Mouse (Mus musculus) CH12.LX (cell line): ENCODE measurements around the gene Spdef. TPM values are rescaled to one million over a fixed set of nuclear protein-coding genes. Genes with fewer than 3 reads are reported as not detected.

Experiments
- DNase-seq: peaks from one replicate; pipeline ENCODE4 v3.0.0-alpha.2; 2013; ENCODE audit errors: extremely low read depth
- H3K27ac ChIP-seq: 2 replicates; pipeline ENCODE4 v1.5.1; 2012; ENCODE audit warnings: low read depth, mild to moderate bottlenecking, control low read depth, moderate library complexity; ENCODE audit not compliant: insufficient read depth
- H3K27me3 ChIP-seq: replicated peaks from 2 replicates; pipeline ENCODE3; 2012; ENCODE audit warnings: inconsistent platforms
- H3K36me3 ChIP-seq, 2 experiments: replicated peaks in 1 of 2; 2 replicates each; pipeline versions ENCODE3 to v1.6.1; 2012; ENCODE audit warnings: inconsistent platforms in 1 of 2, low read length in 1 of 2, mild to moderate bottlenecking in 1 of 2, mixed read lengths in 1 of 2, moderate library complexity in 1 of 2; ENCODE audit not compliant: control insufficient read depth in 1 of 2, insufficient read depth in 1 of 2
- H3K4me1 ChIP-seq, 2 experiments: 2 replicates each; pipeline ENCODE4 v1.6.1; 2012; ENCODE audit warnings: inconsistent platforms in 1 of 2, moderate library complexity in 1 of 2; ENCODE audit not compliant: insufficient read depth in 2 of 2, control insufficient read depth in 1 of 2
- H3K4me2 ChIP-seq: 2 replicates; pipeline ENCODE4 v1.6.1; 2012; ENCODE audit warnings: low read depth, mild to moderate bottlenecking, control low read depth; ENCODE audit not compliant: poor library complexity, insufficient read depth, severe bottlenecking
- H3K4me3 ChIP-seq, 3 experiments: fragments of 150-350 bp in 1 of 3; sonication (generic) in 1 of 3; replicated peaks in 1 of 3; 2 replicates each; pipeline versions ENCODE3 to v1.5.1; 2011 to 2012; ENCODE audit warnings: low read depth in 2 of 3, low read length in 2 of 3, mild to moderate bottlenecking in 2 of 3, moderate library complexity in 2 of 3, control low read depth in 1 of 3, improper control_type of control experiment in 1 of 3, inconsistent platforms in 1 of 3, mixed read lengths in 1 of 3; ENCODE audit not compliant: poor library complexity in 1 of 3
- H3K79me2 ChIP-seq: replicated peaks from 2 replicates; pipeline ENCODE4 v1.6.1; 2012; ENCODE audit warnings: mild to moderate bottlenecking, moderate library complexity; ENCODE audit not compliant: control insufficient read depth, poor library complexity, insufficient read depth, severe bottlenecking; ENCODE audit errors: extremely low read depth
- H3K9ac ChIP-seq: 2 replicates; pipeline ENCODE4 v1.6.1; 2012; ENCODE audit warnings: low read depth, mild to moderate bottlenecking, control low read depth, moderate library complexity; ENCODE audit not compliant: insufficient read depth
- H3K9me3 ChIP-seq: replicated peaks from 2 replicates; pipeline ENCODE3; 2012; ENCODE audit warnings: low read length, inconsistent platforms, mixed read lengths
- BHLHE40 ChIP-seq: IDR thresholded peaks from 2 replicates; pipeline ENCODE4 v1.6.1; 2011; ENCODE audit warnings: mild to moderate bottlenecking, low read depth, low read length, improper control_type of control experiment
- CHD2 ChIP-seq: IDR thresholded peaks from 2 replicates; pipeline ENCODE4 v1.6.1; 2011; ENCODE audit warnings: low read length, improper control_type of control experiment
- GABPA ChIP-seq: IDR thresholded peaks from 2 replicates; pipeline ENCODE4 v1.6.1; 2012; ENCODE audit warnings: low read depth, low read length, improper control_type of control experiment, inconsistent platforms; ENCODE audit not compliant: insufficient replicate concordance
- IRF4 ChIP-seq: IDR thresholded peaks from 2 replicates; pipeline ENCODE4 v1.6.1; 2014; ENCODE audit warnings: low read depth, mild to moderate bottlenecking, inconsistent platforms, low read length, improper control_type of control experiment
- MAZ ChIP-seq: IDR thresholded peaks from 2 replicates; pipeline ENCODE4 v1.6.1; 2012; ENCODE audit warnings: low read depth, mild to moderate bottlenecking, inconsistent platforms, low read length, improper control_type of control experiment, moderate library complexity
- MEF2A ChIP-seq: IDR thresholded peaks from 2 replicates; pipeline ENCODE4 v1.6.1; 2014; ENCODE audit warnings: low read depth, mild to moderate bottlenecking, inconsistent platforms, low read length, improper control_type of control experiment, borderline replicate concordance
- NELFE ChIP-seq: IDR thresholded peaks from 2 replicates; pipeline ENCODE4 v1.6.1; 2011; ENCODE audit warnings: low read depth, low read length, improper control_type of control experiment
- NRF1 ChIP-seq: IDR thresholded peaks from 2 replicates; pipeline ENCODE4 v1.6.1; 2014; ENCODE audit warnings: low read depth, mild to moderate bottlenecking, inconsistent platforms, low read length, improper control_type of control experiment, moderate library complexity
- POLR2A ChIP-seq: IDR thresholded peaks from 2 replicates; pipeline ENCODE4 v1.6.1; 2011; ENCODE audit warnings: low read depth, mild to moderate bottlenecking, improper control_type of control experiment, low read length
- POLR2AphosphoS2 ChIP-seq: IDR thresholded peaks from 2 replicates; pipeline ENCODE4 v1.6.1; 2011; ENCODE audit warnings: low read depth, low read length, improper control_type of control experiment
- RAD21 ChIP-seq: IDR thresholded peaks from 2 replicates; pipeline ENCODE4 v1.6.1; 2011; ENCODE audit warnings: low read depth, mild to moderate bottlenecking, low read length, improper control_type of control experiment, moderate library complexity
- SIN3A ChIP-seq: IDR thresholded peaks from 2 replicates; pipeline ENCODE4 v1.6.1; 2012; ENCODE audit warnings: low read length, improper control_type of control experiment, inconsistent platforms
- SMC3 ChIP-seq: IDR thresholded peaks from 2 replicates; pipeline ENCODE4 v1.6.1; 2011; ENCODE audit warnings: low read depth, low read length, improper control_type of control experiment
- UBTF ChIP-seq: IDR thresholded peaks from 2 replicates; pipeline ENCODE4 v1.6.1; 2012; ENCODE audit warnings: low read depth, mild to moderate bottlenecking, inconsistent platforms, low read length, improper control_type of control experiment, moderate library complexity
- USF2 ChIP-seq: conservative IDR thresholded peaks from 2 replicates; pipeline ENCODE4 v1.6.1; 2011; ENCODE audit warnings: low read depth, low read length, improper control_type of control experiment
- ZC3H11A ChIP-seq: IDR thresholded peaks from 2 replicates; pipeline ENCODE4 v1.6.1; 2012; ENCODE audit warnings: low read depth, mild to moderate bottlenecking, inconsistent platforms, low read length, improper control_type of control experiment
- dilution Hi-C: fragments of 300-500 bp; cut with MboI; formaldehyde crosslinking; loops from 2 replicates; pipeline ENCODE4 v1.14.3; 2020; ENCODE audit warnings: low sequenced_read_pairs; ENCODE audit not compliant: extremely low pct_unique_long_range_greater_than_20kb, extremely low pct_ligation_motif_present
- in situ Hi-C: fragments of 300-500 bp; cut with MboI; formaldehyde crosslinking; loops from 3 replicates; pipeline ENCODE4 v1.14.3; 2019; ENCODE audit warnings: low sequenced_read_pairs, low pct_ligation_motif_present, low pct_unique_long_range_greater_than_20kb, mixed read lengths
- polyA plus RNA-seq: library from polyadenylated mRNA; unstranded; fragments of >175 nt; gene quantifications from 2 replicates; pipeline ENCODE4 v1.2.1, GENCODE M21; 2012; ENCODE audit warnings: low read depth; ENCODE audit not compliant: insufficient read length
- total RNA-seq, 2 experiments: library from RNA; depleted of rRNA; stranded (reverse); fragments of 300-350 nt in 1 of 2; fragments of >200 nt in 1 of 2; gene quantifications; 2 replicates each; pipeline ENCODE4 v1.2.3; 2012 to 2014

The Spdef gene
- total and polyA plus RNA-seq, 3 experiments: not detected

GRCm38 (mm10) chr17:27678924-27679813, 49.6 kb downstream of the Spdef start:
- H3K27ac ChIP-seq: no peak overlapping the region
- TF ChIP-seq UBTF (no peak), RAD21 (no peak), BHLHE40 (0 out of 2 replicates have a peak, but pooled peaks have one; percentile 11), POLR2A (no peak), NELFE (no peak)
- peaks cover 3% of the 10 kb centered on the region for H3K9me3 ChIP-seq
- peaks cover 0 to 7% of the 10 kb centered on the region in 2 experiments for H3K36me3 ChIP-seq
- no peak overlapping the region for H3K4me3 ChIP-seq
- H3K79me2 ChIP-seq: no peaks in the 10 kb centered on the region
- in situ Hi-C loops (no loop called here), dilution Hi-C loops (no loop called here)
- DNase-seq: peak; percentile 52
- H3K9ac ChIP-seq: no peak overlapping the region
- H3K27me3 ChIP-seq: no peaks in the 10 kb centered on the region
- no peak overlapping the region for H3K4me2 ChIP-seq
- H3K4me1 ChIP-seq: peaks cover 15 to 32% of the 10 kb centered on the region in 2 experiments

- Histone ChIP-seq H3K27me3 (no peaks in the 10 kb centered on the region), H3K36me3 (peaks cover 0 to 4% of the 10 kb centered on the region in 2 experiments), H3K4me2 (no peak overlapping the region), H3K9ac (no peak overlapping the region), H3K27ac (no peak overlapping the region), H3K4me3 (no peak overlapping the region), H3K4me1 (peaks cover 15 to 32% of the 10 kb centered on the region in 2 experiments), H3K9me3 (peaks cover 3% of the 10 kb centered on the region), H3K79me2 (no peaks in the 10 kb centered on the region)
- in situ Hi-C loops (no loop called here), dilution Hi-C loops (no loop called here)
- no peak for TF ChIP-seq ZC3H11A
- no peak for TF ChIP-seq MEF2A
- no peak for TF ChIP-seq MAZ
- no peak for TF ChIP-seq CHD2
- TF ChIP-seq USF2: no peak
- no peak for TF ChIP-seq SMC3
- no peak for TF ChIP-seq SIN3A
- TF ChIP-seq GABPA: no peak
- no peak for TF ChIP-seq IRF4
- TF ChIP-seq NRF1: no peak
- no peak for TF ChIP-seq POLR2AphosphoS2
- no peak for DNase-seq
Observed at GRCm38 (mm10) chr17:27677756-27678155, 51.0 kb downstream of the Spdef start.
